Mouse (Mus musculus) lung, adult 2 months (tissue): Measurements from ENCODE around the gene Nosip.

Experiments used
- CTCF ChIP-seq: fragments of 200-500 bp; IDR thresholded peaks from 2 replicates; pipeline ENCODE4 v1.5.1; 2011; ENCODE audit warnings: mild to moderate bottlenecking, low read length, control low read depth; ENCODE audit not compliant: insufficient read depth
- POLR2A ChIP-seq: fragments of 200-500 bp; IDR thresholded peaks from 2 replicates; pipeline ENCODE4 v1.6.1; 2011; ENCODE audit warnings: low read depth, mild to moderate bottlenecking, control low read depth, low read length, borderline replicate concordance; ENCODE audit errors: extremely low read depth

GRCm38 (mm10) chr7:45062239-45062835 is at the start of gene Nosip, which contains the start of gene Prrg2:
- TF ChIP-seq CTCF (no peak), POLR2A (peak; percentile 87; the same call in 1 of the 2 replicates)
